Mouse (Mus musculus): ENCODE data around the gene Btnl10.
"Not testable (repeated sequence)": the region's sequence is repeated elsewhere in the genome, so short reads cannot be mapped to it uniquely, and the experiment has no call there.

The Btnl10 gene

GRCm38 (mm10) chr11:58929641-58930040 is 11.9 kb downstream of the Btnl10 start:
- in situ Hi-C loops (cut with MboI; ENCODE audit: low sequenced_read_pairs): no loop called here

GRCm38 (mm10) chr11:58930254-58930653 is 12.5 kb downstream of the Btnl10 start:
- in situ Hi-C loops (cut with MboI; ENCODE audit: low sequenced_read_pairs): no loop called here

- in situ Hi-C loops (cut with MboI; ENCODE audit: low sequenced_read_pairs): no loop called here
Measured at GRCm38 (mm10) chr11:58931576-58931975, 13.9 kb downstream of the Btnl10 start.

GRCm38 (mm10) chr11:58937909-58938308 is 20.2 kb downstream of the Btnl10 start:
- in situ Hi-C loops (cut with MboI; ENCODE audit: low sequenced_read_pairs): no loop called here

GRCm38 (mm10) chr11:58938322-58939087 is 20.8 kb downstream of the Btnl10 start, which contains the start of gene Rnf187:
TSS of gene Rnf187 (minus strand) at chr11:58938916.
- in situ Hi-C loops (cut with MboI; ENCODE audit: low sequenced_read_pairs): no loop called here

DNA sequence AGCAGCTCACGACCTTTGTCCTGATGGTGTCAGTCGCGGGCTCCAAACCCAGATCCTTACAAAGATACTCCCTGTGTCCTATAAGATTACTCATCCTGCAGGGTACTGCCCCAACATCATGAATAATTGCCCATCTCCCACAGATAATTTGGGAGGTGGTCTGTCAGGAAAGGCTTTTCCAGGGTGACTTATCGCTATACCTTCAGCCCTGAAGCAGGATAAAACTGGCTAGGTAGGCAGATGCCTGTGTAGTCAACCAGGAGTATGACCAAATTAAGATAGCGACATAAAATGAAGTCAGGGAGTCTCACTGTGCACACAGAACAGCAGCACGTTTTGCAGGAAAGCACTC is 21.4 kb downstream of the Btnl10 start:
- in situ Hi-C loops (cut with MboI; ENCODE audit: low sequenced_read_pairs): no loop called here

DNA sequence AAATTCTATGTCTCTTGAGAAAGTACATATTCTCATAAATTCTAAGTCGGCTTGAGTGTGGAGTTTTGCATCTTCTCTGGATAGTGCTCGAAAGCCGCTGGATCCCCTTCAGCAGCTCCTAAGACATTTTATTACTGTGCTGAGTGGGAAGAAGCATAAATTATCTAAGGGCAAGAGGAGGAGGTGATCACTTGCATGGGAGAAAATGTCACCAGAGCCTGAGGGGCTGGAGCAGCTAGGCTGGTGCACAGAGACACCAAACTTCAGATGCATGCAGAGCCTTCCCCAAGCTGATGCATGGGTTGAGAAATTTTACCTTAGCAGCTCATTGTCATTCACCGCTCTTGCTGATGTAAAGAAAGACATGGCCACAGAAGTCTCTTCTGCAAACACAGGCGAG is 26.4 kb downstream of the Btnl10 start:
- in situ Hi-C loops (cut with MboI; ENCODE audit: low sequenced_read_pairs): no loop called here

DNA sequence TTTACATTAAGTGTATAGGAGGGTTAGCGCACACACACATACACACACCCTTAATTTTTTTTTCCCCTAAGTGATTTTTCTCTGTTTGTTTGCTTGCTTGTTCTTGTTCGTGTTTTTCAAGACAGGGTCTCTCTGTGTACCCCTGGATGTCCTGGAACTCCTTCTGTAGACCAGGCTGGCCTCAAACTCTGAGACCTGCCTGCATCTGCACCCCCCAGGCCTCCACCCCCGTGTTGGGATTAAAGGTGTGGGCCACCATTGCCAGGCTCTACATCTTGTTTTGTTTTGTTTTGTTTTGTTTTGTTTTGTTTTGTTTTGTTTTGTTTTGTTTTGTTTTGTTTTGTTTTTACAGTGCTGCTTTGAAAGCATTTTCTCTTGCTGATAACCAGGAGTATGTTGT is 29.6 kb downstream of the Btnl10 start:
- in situ Hi-C loops (cut with MboI; ENCODE audit: low sequenced_read_pairs): no loop called here

DNA sequence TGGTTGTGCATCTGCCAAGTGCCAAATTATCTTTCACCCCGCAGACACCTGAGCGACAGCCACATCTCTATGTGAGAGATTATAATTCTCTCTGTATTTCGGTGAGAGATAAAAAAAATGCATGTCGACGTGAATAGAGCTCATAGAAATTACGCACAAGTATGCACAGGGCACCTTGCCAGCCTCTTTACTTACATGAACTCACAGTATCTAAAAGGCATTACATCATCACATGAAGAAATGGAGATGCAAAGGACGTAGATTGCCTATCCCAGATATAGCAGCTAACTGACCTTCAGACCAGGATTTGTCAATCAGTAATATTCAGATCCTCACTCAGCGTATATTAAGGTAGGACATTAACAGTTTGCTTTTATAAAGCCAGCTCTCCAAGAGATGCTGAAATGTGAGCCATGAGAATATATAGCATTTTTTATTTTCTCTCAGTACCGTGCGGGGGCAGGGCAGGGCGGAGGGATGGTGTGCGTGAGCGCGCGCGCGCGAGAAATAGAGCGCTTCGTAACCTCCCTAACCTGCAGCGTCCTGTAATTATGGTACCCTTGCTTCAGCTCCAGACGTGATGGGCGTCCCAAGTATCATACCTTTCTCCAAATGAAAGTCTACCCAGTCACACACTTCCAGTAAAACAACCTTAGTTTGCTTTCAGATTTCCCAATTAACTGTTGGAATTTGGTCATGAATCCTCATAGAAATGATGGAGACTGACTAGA is 30.3 kb downstream of the Btnl10 start:
- in situ Hi-C loops (cut with MboI; ENCODE audit: low sequenced_read_pairs): no loop called here

GRCm38 (mm10) chr11:58948542-58949479 is 31.1 kb downstream of the Btnl10 start, which contains the start of gene Hist3h2ba:
TSS of gene Hist3h2ba (plus strand) at chr11:58948920.
- in situ Hi-C loops (cut with MboI; ENCODE audit: low sequenced_read_pairs): no loop called here

GRCm38 (mm10) chr11:58949480-58950431 is 32.0 kb downstream of the Btnl10 start:
- in situ Hi-C loops (cut with MboI; ENCODE audit: low sequenced_read_pairs): no loop called here

GRCm38 (mm10) chr11:58951210-58951609 is 33.5 kb downstream of the Btnl10 start:
- in situ Hi-C loops (cut with MboI; ENCODE audit: low sequenced_read_pairs): no loop called here

- in situ Hi-C loops (cut with MboI; ENCODE audit: low sequenced_read_pairs): no loop called here
Measured at GRCm38 (mm10) chr11:58953351-58954169, 35.9 kb downstream of the Btnl10 start.

GRCm38 (mm10) chr11:58954170-58954419 is 36.4 kb downstream of the Btnl10 start:
- in situ Hi-C loops (cut with MboI; ENCODE audit: low sequenced_read_pairs): not testable (repeated sequence)

- in situ Hi-C loops (cut with MboI; ENCODE audit: low sequenced_read_pairs): no loop called here
Measured at GRCm38 (mm10) chr11:58954420-58955142, 36.9 kb downstream of the Btnl10 start, which contains the start of the genes Hist3h2a and Trim17. TSS of gene Hist3h2a (plus strand) at chr11:58954685. TSS of gene Trim17 (plus strand) at chr11:58954685.

DNA sequence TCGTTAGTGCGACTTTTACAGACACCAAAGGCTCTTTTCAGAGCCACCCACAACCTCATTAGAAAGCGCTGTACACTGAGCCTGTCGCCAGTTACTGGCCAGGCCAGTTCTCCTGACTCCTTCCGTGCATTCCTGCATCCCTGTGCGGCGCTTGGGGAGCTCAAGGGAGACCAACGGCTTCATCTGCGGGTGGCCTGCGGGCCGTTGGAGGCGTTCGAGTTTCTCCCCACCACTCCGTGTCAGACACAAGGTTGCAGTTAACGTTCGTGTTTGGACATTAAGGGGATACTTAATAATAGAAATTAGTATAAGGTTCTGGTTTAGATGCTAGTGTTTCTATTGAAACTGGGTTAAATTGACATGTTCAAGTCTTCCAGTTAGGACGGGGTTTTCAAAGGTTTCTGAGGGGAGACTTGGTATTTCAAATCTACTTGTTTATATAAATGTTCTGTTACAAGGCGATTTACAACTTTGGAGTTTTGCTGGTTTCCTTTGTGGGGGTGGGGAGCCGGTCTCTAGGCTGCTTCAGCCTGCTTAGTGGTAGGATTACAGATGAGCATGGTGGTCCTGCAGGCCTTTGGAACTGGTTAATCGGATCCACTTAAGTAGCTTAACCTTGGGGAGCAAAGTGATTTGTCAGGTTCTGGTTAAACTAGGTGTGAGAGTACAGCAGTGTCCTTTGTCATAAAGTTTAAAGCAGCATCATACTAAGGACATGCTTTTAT is 37.6 kb downstream of the Btnl10 start:
- in situ Hi-C loops (cut with MboI; ENCODE audit: low sequenced_read_pairs): no loop called here

GRCm38 (mm10) chr11:58955868-58956257 is 38.2 kb downstream of the Btnl10 start:
- in situ Hi-C loops (cut with MboI; ENCODE audit: low sequenced_read_pairs): no loop called here

Data from CH12F3 (cell line).